Mouse (Mus musculus) A20 (cell line): Measurements from ENCODE around the gene Fhit.
"Not testable (repeated sequence)": the region's sequence is repeated elsewhere in the genome, so short reads cannot be mapped to it uniquely, and the experiment has no call there.

Experiments
- DNase-seq: peaks from one replicate; pipeline ENCODE4 v3.0.0-alpha.2; 2011; ENCODE audit warnings: low read depth, low spot score

Gene Fhit

GRCm38 (mm10) chr14:11161751-11162231, at the start of gene Fhit:
Gene Fhit (minus strand): TSS chr14:11162035.
- no peak for DNase-seq

- no peak for DNase-seq
Observed at GRCm38 (mm10) chr14:11206786-11207185, 45.0 kb upstream of the Fhit start.

GRCm38 (mm10) chr14:11160806-11161450, 907 bp downstream of the Fhit start:
- no peak for DNase-seq

- no peak for DNase-seq
Observed at GRCm38 (mm10) chr14:11159641-11160040, 2.2 kb downstream of the Fhit start.

GRCm38 (mm10) chr14:11159021-11159420, 2.8 kb downstream of the Fhit start:
- no peak for DNase-seq

- DNase-seq, result no peak
Observed at GRCm38 (mm10) chr14:11157741-11158140, 4.1 kb downstream of the Fhit start.

- no peak for DNase-seq
Observed at GRCm38 (mm10) chr14:11151634-11152321, 10.1 kb downstream of the Fhit start.

GRCm38 (mm10) chr14:11133787-11134735, 27.8 kb downstream of the Fhit start:
- DNase-seq, result no peak

GRCm38 (mm10) chr14:11132637-11133474, 29.0 kb downstream of the Fhit start:
- no peak for DNase-seq

GRCm38 (mm10) chr14:11125096-11125495, 36.7 kb downstream of the Fhit start:
- DNase-seq, result no peak

GRCm38 (mm10) chr14:11119076-11119475, 42.8 kb downstream of the Fhit start:
- DNase-seq, result no peak

- DNase-seq, result no peak
Observed at GRCm38 (mm10) chr14:11085596-11085995, 76.2 kb downstream of the Fhit start.

- no peak for DNase-seq
Observed at GRCm38 (mm10) chr14:11083946-11084345, 77.9 kb downstream of the Fhit start.

- DNase-seq, result no peak
Observed at GRCm38 (mm10) chr14:11083462-11083861, 78.4 kb downstream of the Fhit start.

GRCm38 (mm10) chr14:11063594-11063993, 98.2 kb downstream of the Fhit start:
- DNase-seq, result no peak

- no peak for DNase-seq
Observed at GRCm38 (mm10) chr14:11060221-11060620, 101.6 kb downstream of the Fhit start.

- DNase-seq, result not testable (repeated sequence)
Observed at GRCm38 (mm10) chr14:11039503-11040300, 122.1 kb downstream of the Fhit start.

GRCm38 (mm10) chr14:11021391-11021790, 140.4 kb downstream of the Fhit start:
- peak; percentile 11 for DNase-seq

GRCm38 (mm10) chr14:10978651-10979050, 183.2 kb downstream of the Fhit start:
- DNase-seq, result no peak

GRCm38 (mm10) chr14:10941647-10942046, 220.2 kb downstream of the Fhit start:
- peak; percentile 7 for DNase-seq
